ENCODE assay signal across 8 mouse cellular contexts in the genomic region with DNA sequence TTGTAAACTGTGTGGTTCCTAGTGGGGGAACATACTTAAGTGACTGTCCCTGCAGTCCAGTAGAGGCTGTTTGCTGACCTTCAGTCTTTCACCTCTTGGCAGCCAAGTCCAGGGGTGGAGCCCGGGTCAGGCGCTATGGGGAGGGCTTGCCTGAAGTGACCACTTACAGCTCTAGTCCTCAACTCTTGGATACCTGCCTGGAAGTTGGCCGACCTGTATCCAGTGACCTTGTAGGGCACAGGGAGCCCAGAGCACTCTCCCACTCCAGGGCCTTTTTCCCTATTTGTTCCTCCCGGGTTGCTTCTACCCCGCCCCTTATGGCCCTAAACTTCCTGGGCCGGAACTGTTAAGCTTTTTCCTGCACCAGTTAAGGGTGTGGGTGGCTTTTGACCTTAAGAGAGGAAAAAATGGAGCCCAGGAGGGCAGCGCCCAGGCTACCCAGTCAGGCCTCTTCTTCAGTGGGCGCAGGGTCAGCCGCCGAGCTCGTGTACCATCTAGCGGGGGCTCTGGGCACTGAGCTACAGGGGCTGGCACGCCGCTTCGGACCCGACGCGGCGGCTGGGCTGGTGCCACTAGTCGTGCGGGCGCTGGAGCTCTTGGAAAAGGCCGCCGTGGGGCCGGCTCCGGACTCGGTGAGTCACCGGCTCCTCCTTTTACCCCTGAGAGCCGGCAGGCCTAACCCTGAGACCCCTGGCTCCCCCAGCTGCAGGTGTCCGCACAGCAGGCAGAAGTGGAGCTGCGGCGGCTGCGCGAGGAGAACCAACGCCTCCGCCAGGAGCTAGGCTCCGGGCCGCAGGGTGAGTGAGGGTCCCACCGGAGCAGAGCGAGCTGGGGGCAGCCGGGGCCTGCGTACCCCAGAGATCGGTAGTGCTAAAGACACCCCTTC. TPM values are rescaled to one million over a fixed set of nuclear protein-coding genes. Genes with fewer than 3 reads are reported as not detected.
DNase-seq lines count a peak whose midpoint lies in the region; ATAC-seq and TF ChIP-seq lines count a peak whose summit lies in the region.

A gene (plus strand): TSS at position 354 of the 886 bp plus-strand sequence.

- 2% methylated on average over 43 of the region's 43 CpGs for WGBS in forebrain, postnatal 0 days

- H3K9me3 ChIP-seq in forebrain, postnatal 0 days (ENCODE audit: low read length), result no peaks in the 10 kb centered on the region

- peak within 1 kb of the TSS; percentile 89 for H3K27ac ChIP-seq in left cerebral cortex, adult 2 months
- peak within 1 kb of the TSS; percentile 79 for H3K27ac ChIP-seq in forebrain, postnatal 0 days (ENCODE audit: low read depth, low read length)

- intact Hi-C loops in left cerebral cortex, adult 2 months (cut with DNase I), result loop anchor here (1.0 to 10.0 kb wide), 3 partner anchors 108 to 565 kb away; a partner anchor contains a TSS
- intact Hi-C loops in heart, postnatal 36 days (cut with DNase I), result loop anchor here (2.0 to 5.0 kb wide), 2 partner anchors 47 to 108 kb away; no protein-coding TSS in a partner anchor

- H3K36me3 ChIP-seq in forebrain, postnatal 0 days (ENCODE audit: insufficient read depth), result peaks cover 35% of the 10 kb centered on the region
- peaks cover 10% of the 10 kb centered on the region for H3K36me3 ChIP-seq in splenic B cell, adult 2 months (ENCODE audit: control insufficient read depth, insufficient read depth, low read length, poor library complexity, severe bottlenecking)

- peak within 1 kb of the TSS; percentile 77 for H3K9ac ChIP-seq in forebrain, postnatal 0 days

- H3K27me3 ChIP-seq in forebrain, postnatal 0 days (ENCODE audit: insufficient read depth, low read length), result no peaks in the 10 kb centered on the region
- H3K27me3 ChIP-seq in splenic B cell, adult 2 months (ENCODE audit: control insufficient read depth, insufficient read depth, low read length, poor library complexity, severe bottlenecking), result no peaks in the 10 kb centered on the region

- peak within 1 kb of the TSS; percentile 97 for H3K4me2 ChIP-seq in forebrain, postnatal 0 days (ENCODE audit: low read depth)

- peak; percentile 27; the same call in 1 of the 2 replicates for TF ChIP-seq CTCF in left cerebral cortex, adult 2 months (IDR thresholded peaks at IDR 0.05)
- TF ChIP-seq CTCF in forebrain, postnatal 0 days (IDR thresholded peaks at IDR 0.05; ENCODE audit: low read depth), result peak; percentile 44

- H3K4me1 ChIP-seq in forebrain, postnatal 0 days (ENCODE audit: insufficient read depth), result peaks cover 6% of the 10 kb centered on the region; the same call in 1 of the 2 replicates

- ATAC-seq in forebrain, postnatal 0 days, result peak; percentile 76

- peak in 1 of 2 experiments; percentile 31 for DNase-seq in left cerebral cortex, adult 2 months (ENCODE audit: extremely low spot score in 1 of 2, low spot score in 2 of 2)
- no peak for DNase-seq in left cerebral cortex, adult 9 months (ENCODE audit: low spot score in 2 of 2)
- DNase-seq in cerebellum, adult 18-20 months, result peak; percentile 52 to 69
- peak; percentile 73 for DNase-seq in forebrain, postnatal 0 days
- peak; percentile 68 to 77 for DNase-seq in heart, postnatal 36 days
- peak; percentile 45 for DNase-seq in layer of hippocampus, adult 9-11 months
- DNase-seq in lung, postnatal 4 days, result peak; percentile 83 to 88
- DNase-seq in splenic B cell, adult 2 months (ENCODE audit: low read depth, low spot score), result peak; percentile 21

- H3K4me3 ChIP-seq in left cerebral cortex, adult 2 months, result peak within 1 kb of the TSS; percentile 76
- peak within 1 kb of the TSS; percentile 57 for H3K4me3 ChIP-seq in forebrain, postnatal 0 days (ENCODE audit: low read depth, low read length)

RNA-seq across cellular contexts. Expression of the gene that starts here (rescaled TPM):
- total RNA-seq in left cerebral cortex, adult 2 months (2021), result 1 to 10 TPM in 1 of 2 experiments, under 1 TPM in 1; 0.91 to 1.4 TPM
- total RNA-seq in forebrain, postnatal 0 days (2014; rRNA removed), result 0.67 and 1.6 TPM in 2 replicates
- polyA plus RNA-seq in forebrain, postnatal 0 days (2015; fragmentation: Nextera tagmentation; extraction: Ambion mirVana), result 2.9 and 4.9 TPM in 2 replicates
- 10 to 100 TPM; 51.4 to 52.3 TPM for total RNA-seq in heart, postnatal 36 days (2021)

Comparison
In these comparisons a context has a peak if more than half of its experiments do, and no peak if none do; other contexts are left out.
1. RNA of the gene that starts here (total RNA-seq): 51.4 to 52.3 TPM in heart, postnatal 36 days; 0.91 to 1.4 TPM in left cerebral cortex, adult 2 months and 0.67 to 1.6 TPM in forebrain, postnatal 0 days; every median in the first group is over 10 times any median in the second.
2. DNase-seq: peak in cerebellum, adult 18-20 months (2 of 2), forebrain, postnatal 0 days (single experiment), heart, postnatal 36 days (2 of 2), layer of hippocampus, adult 9-11 months (single experiment), lung, postnatal 4 days (2 of 2) and splenic B cell, adult 2 months (single experiment); none in left cerebral cortex, adult 9 months (0 of 2).